Mouse (Mus musculus) mouse trophoblast stem cell (cell line): ENCODE results near the gene Ube2e1.

Source experiments
- in situ Hi-C, 2 experiments: fragments of 300-500 bp; cut with MseI, MboI; formaldehyde crosslinking; loops; 2 replicates in 1 of 2; 3 replicates in 1 of 2; pipeline ENCODE4 v1.15.1; 2025

Gene Ube2e1

DNA sequence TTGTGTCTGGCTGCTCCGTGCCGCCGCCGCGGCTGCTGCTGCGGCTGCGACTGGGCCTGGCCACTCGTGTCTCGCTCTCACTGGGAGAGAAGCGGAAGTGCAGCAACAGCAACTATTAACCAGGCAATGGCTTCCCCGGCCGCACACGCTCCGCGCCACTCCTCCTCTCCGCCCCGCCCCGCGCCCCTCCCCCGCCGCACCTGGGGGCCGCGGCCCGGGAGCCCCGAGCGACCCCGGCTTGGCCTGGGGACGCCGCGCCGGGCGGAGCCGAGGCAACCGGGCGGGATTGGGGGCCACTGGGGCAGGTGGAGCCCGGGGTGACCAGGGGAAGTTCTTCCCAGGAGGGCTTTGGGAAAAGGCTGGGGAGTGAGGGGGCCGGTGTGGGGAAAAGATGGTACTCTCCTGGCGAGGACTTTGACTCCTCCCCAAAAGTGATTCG is at the start of gene Ube2e1:
Ube2e1 (minus strand) TSS at position 167 of the 439 bp plus-strand sequence.
- in situ Hi-C loops, result no loop called here

DNA sequence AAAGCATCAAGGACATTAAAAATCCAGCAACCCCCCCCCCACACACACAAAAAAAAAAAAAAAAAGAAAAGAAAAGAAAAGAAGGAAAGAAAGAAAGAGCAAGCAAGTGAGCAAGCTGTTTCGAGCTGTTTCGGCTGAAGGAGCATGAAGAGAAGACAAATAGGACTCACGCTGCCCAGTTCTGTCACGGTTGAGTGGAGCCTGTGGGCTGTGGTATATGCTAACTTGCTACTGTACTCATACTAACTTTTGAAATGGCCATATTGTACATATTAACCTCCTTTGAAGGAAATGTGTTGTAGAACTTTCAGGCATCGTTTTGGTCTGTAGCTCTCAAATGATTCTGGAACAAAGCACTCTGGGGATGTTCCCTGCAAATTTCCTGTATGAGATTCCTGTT is 48.2 kb upstream of the Ube2e1 start:
- in situ Hi-C loops, result no loop called here

DNA sequence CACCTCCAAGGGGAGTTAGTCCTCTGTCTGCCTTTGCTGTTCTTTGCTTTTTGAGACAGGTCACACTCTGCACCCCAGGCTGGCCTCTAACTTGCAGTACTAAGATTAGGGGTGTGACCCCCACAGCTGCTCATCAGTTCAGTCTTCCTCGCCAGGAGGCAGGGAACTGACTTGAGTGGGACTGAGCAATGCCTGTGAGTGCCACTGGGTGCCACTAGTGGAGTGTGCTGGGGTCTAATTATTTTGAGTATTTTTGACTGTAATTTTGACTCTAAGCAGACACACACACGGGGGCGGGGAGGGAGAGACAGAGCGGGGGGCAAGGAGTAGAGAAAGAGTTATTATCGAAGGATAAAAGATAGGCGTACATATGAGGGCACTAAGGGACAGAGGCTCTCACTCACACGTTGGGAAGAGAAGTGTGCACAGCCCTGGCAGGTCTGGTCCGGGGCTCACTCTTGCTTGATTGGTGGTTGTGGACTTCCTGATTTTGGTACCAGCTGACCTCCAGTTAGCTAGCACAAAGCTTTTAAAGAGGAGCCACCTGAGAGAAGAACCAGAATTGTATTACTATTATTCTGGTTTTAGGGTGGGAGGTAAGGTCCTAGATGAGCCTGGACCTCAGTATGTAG is 46.4 kb upstream of the Ube2e1 start:
- in situ Hi-C loops, result no loop called here

DNA sequence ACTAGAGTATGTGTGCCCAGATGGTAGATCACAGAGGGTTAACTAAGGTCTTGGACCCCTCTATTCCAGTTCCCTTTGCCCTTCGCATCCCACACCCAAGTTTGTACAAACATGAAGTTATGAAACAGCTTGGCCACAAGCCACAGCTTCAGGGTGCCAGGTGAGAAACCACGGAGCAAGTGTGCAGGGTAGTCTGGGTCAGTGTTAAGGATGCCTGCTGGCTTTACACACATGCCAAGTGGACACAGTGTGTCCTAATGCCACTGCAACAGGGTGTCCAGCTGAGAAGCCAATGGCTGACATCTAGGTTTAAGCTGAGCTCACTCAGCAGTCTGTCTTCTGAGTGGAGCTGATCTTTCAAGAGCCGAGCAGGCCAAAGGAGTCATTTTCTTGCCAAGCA is 44.5 kb upstream of the Ube2e1 start:
- in situ Hi-C loops, result no loop called here

DNA sequence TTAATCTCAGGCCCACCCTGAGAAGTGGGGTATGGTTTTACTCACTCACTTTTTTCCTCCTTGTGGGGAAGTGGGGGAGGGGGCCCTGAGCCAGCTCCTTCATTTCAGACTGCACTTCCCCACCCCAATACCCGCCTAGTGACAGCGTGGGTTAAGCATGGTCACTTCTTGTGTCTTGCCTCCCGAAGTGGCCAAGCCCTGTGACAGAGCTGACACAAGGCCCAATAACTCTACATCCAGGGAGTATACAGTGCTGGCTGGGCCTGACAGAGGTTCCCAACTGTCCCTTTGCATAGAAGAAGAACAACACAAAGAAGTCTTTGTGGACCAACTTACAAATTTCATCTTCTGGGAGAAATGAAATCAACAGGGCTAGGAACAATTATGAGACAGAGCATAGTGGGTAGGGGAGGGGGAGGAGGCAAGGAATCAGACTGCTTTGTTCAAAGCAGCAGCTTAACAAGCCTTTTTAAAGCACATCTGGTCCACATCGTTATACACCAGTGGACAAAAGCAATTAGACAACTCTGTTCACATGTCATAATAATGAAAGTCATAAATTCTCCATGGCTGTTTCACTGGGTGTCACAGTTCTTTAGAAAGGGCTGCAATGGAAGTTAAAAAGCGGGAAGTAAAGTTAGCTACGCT is 42.2 kb upstream of the Ube2e1 start:
- in situ Hi-C loops, result no loop called here

DNA sequence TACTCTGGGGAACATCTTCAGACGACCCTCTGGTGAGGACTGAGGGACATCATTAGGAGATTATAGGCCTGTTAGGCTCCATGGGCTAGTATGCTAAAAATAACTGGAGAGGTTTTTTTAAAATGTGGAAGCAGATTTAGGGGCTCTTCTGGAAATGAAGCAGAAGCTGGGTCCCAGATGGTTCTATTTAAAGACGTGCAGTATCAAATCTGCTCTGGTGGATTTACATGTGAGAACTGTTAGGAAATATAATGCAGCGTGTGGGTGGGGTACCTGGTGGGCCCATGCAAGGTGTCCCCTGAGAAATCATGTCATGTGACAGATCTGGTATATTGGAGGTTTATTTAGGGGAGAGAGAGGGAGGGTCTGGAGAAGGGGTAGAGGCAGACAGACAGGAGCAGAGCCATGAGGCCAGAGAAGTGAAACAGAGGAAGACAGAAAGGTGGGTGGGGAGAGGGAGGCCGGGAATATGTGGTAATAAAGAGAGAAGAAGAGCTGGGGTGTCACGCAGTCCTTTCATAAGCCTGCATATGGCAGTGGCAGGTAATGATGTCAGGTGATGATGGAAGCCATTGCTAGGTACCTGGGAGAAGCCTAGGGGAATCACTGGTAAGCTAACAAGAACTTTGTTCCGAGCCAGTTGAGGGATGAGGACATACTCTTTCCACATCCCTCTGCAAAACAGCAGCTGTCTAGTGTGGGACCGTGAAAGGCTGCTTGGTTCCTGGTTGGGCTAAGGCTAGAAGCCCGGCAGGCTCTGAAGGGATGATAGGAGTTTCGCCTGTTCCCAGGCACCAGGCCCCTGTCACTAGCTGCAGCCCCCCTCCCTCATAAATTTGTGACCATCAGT is 41.3 kb upstream of the Ube2e1 start:
- in situ Hi-C loops, result no loop called here

DNA sequence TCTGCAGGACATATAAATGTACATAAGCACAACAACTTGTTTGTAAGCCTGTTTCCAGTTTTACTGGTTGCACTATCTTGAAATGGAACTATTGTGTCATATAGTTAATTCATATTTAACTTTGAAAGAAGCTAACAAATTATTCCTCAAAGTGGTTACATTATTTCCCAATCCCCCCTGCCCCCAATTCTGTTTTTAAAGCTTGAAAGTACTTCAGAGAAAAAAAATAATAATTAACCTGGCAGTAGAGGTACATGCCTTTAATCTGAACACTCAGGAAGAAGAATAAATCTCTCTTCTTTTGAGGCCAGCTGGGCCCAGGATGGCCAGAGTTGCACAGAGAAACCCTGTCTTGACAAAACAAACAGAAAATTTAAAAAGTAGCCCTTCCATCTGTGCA is 37.4 kb upstream of the Ube2e1 start:
- in situ Hi-C loops, result no loop called here

DNA sequence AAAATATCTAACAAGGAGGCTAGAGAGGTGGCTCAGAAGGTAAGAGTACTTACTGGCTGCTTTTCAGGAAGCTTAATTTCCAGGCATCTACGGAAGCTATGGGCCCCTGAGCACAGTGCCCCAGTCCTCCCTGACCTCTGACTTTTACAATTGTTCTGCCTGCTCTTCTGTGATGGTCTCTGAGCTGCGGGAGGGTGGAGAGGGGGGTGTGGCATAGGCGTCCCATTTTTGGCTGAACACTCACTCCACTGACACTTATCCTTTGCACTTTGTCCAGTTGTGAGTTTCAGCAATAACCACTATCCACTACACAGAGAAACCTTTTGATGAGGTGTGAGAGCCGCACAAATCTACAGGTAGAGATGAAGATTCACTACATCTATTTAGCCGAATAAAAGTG is 35.4 kb upstream of the Ube2e1 start:
- in situ Hi-C loops, result no loop called here

DNA sequence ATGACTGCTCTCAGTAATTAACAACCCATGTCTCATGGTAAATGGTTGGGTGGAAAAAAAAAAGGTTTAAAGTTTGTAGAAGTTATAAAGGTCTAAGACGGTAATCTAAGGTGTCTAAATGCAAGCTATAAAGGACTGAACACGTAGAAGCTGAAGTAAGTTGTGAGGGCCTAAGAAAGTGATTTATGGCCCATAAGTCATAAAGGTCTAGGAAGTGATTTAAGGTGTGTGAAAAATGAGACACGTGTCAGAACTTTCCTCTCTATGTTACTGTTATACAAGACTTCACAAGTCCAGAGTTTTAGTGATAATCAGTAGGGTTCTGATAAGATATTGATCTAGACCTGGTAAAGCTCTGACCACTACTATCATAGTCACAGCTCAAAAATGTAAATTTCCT is 32.7 kb upstream of the Ube2e1 start:
- in situ Hi-C loops, result no loop called here

DNA sequence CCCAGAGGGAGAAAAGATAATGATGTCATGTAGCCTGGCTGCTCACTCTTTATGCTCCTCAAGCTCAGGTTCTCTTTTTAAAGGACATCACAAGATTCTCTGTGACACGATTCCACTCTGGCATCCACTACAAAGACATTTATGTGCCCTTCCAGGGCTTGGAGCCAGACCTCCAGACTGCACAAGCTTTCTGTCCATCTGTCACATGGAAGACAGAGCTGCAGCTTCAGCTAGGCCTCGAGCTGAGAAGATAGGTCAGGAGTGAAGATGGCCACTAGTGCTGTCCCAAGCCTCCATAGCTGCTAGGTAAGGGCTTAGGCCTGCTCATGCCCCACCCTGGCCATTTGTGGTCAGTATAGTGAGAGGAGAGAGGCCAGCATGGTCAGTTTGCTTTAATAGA is 24.8 kb upstream of the Ube2e1 start:
- in situ Hi-C loops, result no loop called here

DNA sequence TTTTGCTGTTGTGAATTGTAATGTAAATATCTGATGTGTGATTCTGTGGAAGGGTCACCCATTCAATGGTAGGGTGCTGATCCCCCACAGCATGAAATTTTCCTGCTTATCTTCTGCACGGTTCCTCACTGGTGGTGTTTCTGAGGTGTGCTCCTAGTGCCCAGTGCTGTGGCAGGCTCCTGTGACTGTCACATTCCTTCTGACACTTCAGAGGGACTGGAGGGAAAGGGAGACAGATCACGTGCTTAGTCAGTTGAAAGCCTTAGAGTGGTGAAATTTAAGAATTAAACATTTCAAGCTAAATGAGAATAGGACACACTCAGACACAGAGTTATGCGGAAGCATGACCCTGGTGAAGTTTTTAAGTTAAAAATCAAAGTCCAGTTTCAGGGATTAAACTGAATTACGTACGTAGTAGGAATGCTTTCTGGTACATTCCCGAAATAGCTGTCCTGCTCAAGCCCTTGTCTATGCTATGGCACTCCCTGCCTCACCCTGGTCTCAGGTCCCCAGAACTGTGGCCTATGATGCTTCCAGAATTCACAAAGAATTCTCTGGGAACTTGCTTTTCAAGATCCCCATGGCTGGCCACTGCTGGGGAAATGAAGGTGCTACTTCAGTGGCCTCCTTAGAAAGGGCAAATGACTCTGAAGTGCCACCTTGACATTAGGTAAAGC is 24.0 kb upstream of the Ube2e1 start:
- in situ Hi-C loops, result no loop called here

DNA sequence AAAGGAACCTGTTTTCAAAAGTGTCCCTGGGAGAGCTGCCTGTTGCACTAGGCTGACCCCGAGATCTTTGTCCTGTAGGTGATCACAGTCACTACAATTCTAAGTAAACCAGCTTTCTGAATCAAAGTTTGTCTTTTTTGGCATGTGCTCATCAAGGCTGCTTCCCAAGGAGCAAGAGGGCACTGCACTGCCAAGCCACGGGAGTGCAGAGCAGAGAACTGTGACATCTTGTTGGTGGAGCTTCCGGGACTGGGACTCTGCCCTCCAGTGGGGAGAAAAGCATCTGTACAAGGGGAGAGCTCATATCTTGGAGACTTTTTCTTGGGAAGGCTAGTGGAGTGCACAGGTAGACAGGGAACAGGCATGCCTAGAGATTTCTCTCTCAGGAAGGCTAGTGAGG is 21.9 kb upstream of the Ube2e1 start:
- in situ Hi-C loops, result no loop called here

DNA sequence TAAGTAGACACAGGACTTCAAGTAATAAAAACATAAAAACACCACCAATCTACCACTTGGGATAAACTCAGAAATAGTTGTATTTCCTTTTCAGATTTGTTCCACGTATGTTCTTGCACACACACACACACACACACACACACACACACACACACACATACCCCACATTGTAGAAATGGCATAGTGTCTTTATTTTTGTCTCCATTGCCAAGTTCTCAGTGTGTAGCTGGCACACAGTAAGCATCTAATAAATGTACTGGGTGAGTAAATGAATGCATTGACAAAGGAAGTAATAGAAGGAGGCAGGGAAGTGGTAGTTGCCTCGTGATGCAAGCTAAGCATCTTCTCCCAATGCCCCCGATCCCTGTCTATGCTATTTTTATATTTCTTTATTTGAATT is 21.3 kb upstream of the Ube2e1 start:
- in situ Hi-C loops, result no loop called here

DNA sequence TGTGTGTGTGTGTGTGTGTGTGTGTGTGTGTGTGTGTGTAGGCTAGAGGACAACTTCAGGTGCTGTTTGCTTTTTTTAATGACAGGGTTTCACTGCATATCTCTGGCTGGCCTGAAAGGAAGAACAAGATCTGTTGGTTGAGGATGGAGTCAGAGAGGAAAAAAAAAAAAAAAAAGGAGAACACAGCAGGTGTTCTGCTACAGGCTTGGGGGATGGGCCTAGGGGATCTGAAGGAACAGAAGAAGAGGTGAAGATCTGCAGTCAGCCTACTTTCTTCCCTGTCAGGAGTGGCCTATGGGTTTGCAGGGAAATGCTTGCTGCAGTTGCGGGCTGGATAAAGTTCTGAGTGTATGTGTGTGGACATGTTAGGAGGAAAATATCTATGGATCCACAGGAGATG is 19.0 kb upstream of the Ube2e1 start:
- in situ Hi-C loops, result no loop called here

DNA sequence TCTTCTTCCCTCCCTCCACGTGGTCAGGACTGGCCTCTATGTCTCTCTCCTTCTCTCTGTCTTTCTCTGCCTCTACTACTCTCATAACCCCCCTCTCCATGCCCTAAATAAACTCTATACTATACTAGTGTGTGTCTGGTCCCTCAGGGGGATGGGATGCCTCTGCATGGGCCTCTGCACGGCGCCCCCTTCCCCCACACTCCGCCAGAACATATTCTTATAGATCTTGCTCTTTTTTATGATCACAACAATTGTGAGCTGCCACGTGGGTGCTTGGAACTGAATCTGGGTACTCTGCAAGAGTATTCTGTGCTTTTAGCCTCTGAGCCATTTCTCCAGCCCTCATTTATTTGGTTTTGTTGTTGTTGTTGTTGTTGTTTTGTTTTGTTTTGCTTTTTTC is 18.2 kb upstream of the Ube2e1 start:
- in situ Hi-C loops, result no loop called here

DNA sequence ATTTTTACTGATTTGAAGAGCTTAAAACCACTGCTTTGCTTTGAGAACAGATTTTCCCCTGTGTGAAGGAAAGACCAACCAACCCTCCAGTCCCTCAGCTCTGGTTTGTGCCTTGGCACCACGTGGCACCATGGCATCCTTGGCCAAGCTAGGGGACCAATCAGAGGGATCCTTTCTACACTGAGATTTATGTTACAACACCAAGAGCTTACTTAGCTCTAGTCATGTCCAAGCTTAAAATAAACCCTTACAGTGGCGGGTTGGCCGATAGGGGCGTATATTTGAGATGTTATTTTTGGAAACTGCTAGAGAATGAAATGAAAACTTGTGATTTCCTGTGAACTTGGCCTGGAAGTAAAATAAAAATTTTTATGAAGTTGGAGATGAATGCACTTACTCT is 11.9 kb upstream of the Ube2e1 start:
- in situ Hi-C loops, result no loop called here

DNA sequence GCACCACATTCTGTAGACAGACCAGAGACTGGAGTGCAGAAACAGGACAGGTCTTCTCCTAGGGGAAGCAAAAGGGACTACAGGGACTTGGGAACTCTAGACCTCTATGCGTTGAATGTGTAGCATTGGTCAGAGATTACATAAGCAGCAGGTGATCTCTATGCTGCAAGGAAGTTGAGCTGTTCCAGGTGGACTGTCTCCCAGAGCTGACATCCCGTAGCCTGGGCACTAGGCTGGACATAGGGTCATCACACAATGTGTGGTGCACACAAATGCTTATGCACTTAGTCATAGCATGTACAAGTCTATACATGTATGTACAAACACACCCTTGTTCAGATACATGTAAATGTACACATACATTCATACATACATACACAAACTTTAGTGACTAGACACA is 11.1 kb upstream of the Ube2e1 start:
- in situ Hi-C loops, result no loop called here

DNA sequence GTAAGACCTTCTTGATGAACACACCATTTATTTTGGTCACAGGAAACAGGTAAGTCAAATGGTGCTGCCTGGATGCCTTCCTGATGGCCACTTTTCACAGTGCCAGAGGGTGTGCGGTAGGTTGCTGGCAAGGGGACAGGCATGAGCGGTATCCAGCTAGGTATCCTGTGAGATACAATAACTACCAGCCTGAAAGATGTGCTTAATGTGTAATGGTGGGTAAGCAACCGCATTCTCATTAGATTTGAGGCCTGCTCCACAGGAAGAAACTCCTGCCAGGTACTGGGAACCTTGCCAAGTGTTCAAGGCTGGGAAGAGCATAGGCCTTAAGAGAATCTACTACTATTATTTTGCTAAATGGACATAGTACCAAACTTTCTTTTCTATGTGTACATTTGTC is 9.4 kb upstream of the Ube2e1 start:
- in situ Hi-C loops, result no loop called here

DNA sequence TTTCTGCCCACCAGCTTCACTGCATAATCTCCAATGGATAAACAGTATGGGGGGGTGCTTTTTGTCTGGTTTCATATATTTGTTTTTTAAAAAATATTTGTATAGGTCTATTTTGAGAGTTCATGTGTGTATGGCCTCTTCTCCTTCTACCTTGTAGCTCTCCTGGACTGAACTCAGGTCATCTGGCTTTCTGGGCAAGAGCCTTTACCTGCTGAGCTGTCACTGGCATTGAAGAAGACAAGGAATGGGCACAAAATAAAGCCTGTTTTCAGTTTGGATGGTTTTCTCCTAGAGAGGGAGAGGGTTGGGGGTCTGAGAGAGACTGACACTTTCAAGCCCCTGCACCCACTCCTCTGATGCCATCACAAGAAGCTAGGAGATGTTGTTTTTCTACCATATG is 4.4 kb upstream of the Ube2e1 start:
- in situ Hi-C loops, result no loop called here

DNA sequence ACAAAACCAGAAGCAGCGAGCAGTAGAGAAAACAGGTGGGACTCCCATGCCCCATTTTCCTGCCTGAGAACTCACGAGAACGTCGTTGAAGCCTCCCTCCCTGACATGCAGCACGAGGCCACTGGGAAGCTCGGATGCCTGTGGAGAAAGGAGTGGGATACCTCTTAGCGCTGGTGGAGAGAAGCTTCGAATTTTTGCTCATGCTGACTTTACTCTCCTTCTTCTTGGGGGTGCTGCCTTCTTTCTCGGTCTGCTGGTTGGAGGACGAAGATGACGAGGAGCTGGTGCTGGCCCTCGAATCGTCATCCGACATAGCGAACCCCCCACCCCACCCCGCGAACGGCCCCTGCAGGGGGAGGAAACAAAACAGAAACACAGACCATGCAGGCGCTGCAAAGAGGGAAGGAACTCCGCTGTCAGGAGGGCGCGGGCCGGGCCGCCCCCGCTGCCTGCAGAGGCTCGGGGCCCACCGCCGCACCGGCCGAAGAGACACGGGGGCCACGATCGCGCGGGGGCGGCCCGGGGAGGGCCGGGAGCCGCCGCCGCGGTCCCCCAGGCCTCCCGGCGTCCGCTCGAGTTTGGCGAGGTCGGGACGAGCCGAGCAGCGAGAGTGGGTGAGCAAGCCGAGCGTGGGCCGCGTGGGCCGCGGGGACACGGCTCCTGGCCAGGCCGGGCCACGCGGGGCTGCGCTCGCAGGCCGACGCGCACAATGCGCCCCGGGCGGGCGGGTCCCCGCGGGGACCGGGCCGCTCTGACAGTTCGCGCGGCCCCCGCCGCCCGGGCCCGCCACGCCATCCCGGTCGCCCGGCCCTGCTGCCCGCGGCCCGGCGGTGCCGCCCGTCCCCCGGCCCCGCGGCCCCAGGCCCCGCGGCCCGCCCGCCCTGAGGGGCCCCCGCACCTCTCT is 618 bp downstream of the Ube2e1 start:
- in situ Hi-C loops, result no loop called here

DNA sequence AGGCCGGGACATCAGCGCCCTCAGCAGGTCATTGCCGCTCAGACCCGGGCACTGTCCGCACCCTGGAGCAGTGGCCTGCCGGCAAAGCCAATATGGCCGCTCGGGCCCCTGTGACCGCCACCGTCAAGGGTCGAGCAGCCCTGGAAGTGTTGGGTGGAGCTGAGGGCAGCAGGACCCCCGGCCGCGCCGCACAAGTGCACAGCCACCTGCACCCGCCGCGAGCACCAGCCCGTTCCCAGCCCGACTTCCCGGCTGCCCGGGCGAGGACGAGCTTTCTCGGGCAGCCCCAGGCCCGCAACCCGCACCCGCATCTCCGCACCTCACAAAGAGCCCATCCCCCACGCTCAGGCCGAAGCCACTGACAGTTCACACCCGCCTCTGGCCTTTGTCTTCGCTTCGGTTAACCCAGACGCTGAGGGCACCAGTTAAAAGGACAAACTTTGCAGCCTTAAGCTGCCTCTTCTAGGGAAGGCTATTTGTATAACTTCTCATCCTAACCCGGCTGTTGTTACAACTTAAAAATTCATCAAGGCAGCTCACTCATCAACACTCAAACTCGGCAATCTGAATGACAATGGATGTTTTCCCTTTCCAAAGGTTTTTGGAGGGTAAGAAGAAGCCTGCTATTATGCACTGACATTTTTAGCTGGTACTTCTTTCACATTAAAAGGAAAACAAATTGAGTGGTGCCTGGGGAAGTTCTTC is 4.5 kb downstream of the Ube2e1 start:
- in situ Hi-C loops, result no loop called here
